Mouse (Mus musculus): ENCODE data around the gene Actrt2.

DNA sequence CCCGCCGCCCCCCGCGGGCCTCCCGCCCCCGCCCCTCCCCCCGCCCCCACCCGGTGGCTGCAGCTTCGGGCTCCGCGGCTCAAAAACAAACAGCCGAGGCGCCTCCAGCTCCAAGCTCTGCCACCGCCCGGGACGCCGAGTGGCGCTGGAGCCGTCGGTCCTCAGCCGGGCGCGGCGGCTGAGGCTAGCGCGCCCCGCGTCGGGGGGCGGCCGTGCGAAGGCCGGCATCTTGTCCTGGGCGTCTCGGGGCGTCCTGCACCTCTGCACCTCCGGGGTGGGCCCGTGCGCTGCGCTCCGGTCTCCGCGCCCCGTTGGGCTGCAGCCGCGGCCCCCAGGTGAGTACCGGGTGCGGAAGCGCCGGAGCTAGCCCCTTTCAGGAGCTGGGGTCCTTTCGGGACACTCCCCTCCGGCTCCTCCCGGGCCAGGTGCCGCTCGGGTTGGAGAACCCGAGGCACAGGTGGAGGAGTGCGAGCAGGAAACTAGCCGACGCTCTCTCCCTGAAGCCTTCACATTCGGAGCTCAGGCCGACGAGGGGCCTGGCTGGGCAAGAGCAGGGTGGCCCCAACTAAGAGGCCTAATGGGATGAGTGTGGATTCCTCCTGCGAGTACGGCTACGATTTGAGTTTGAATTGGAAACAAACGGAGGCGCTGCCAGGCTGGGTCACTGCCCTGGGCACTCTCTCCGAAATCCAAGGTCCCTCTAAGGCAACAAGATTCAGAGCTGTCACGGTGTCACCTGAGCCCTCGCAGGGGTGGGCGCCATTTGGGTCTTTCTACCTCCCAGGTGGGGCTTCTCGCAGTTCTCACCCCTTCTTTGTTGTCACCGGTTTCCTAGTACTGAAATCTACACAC lies 30.0 kb downstream of the Actrt2 start:
- no peak for TF ChIP-seq EP300 (IDR thresholded peaks at IDR 0.05; ENCODE audit: low read depth)
- no peak for TF ChIP-seq CTCF (IDR thresholded peaks at IDR 0.05; ENCODE audit: low read depth)
